Mouse (Mus musculus) kidney, adult 2 months (tissue): Measurements from ENCODE around the gene Scrg1. TPM values are rescaled to one million over a fixed set of nuclear protein-coding genes. Genes with fewer than 3 reads are reported as not detected.
"Not testable (repeated sequence)": the region's sequence is repeated elsewhere in the genome, so short reads cannot be mapped to it uniquely, and the experiment has no call there.

ENCODE experiments used
- DNase-seq: peaks from one replicate; pipeline ENCODE4 v3.0.0; 2021
- H3K27ac ChIP-seq: fragments of 200-500 bp; 2 replicates; pipeline ENCODE4 v1.5.1; 2012; ENCODE audit warnings: low read depth, low read length, control low read depth, inconsistent platforms; ENCODE audit not compliant: insufficient read depth
- H3K27me3 ChIP-seq: fragments of 200-500 bp; replicated peaks from 2 replicates; pipeline ENCODE4 v1.6.1; 2012; ENCODE audit warnings: mild to moderate bottlenecking, moderate library complexity, low read length, inconsistent platforms; ENCODE audit not compliant: control insufficient read depth, insufficient read depth
- H3K36me3 ChIP-seq: fragments of 200-500 bp; 2 replicates; pipeline ENCODE4 v1.6.1; 2012; ENCODE audit warnings: mild to moderate bottlenecking, moderate library complexity, low read length, inconsistent platforms; ENCODE audit not compliant: control insufficient read depth, insufficient read depth
- H3K4me1 ChIP-seq: fragments of 200-500 bp; 2 replicates; pipeline ENCODE4 v1.6.1; 2011; ENCODE audit warnings: low read length; ENCODE audit not compliant: control insufficient read depth, insufficient read depth
- H3K4me3 ChIP-seq: fragments of 200-500 bp; 2 replicates; pipeline ENCODE4 v1.5.1; 2011; ENCODE audit warnings: mild to moderate bottlenecking, low read depth, low read length, control low read depth; ENCODE audit not compliant: insufficient read depth
- CTCF ChIP-seq: fragments of 200-500 bp; conservative IDR thresholded peaks from 2 replicates; pipeline ENCODE4 v1.5.1; 2011; ENCODE audit warnings: low read depth, mild to moderate bottlenecking, control low read depth, low read length, moderate library complexity, mixed read lengths; ENCODE audit not compliant: insufficient read depth, insufficient read length
- POLR2A ChIP-seq: fragments of 200-500 bp; IDR thresholded peaks from one replicate; pipeline ENCODE4 v1.6.1; 2011; ENCODE audit warnings: low read depth, low read length, control low read depth
- WGBS: fragments of 180-500 bp; shearing (Covaris S2); methylation state at CpG from one replicate; pipeline ENCODE4 v1.1.7; 2018; 5-methylcytosine and 5-hydroxymethylcytosine counted together
- polyA plus RNA-seq: library from polyadenylated mRNA; depleted of rRNA; stranded (reverse); fragments of >200 nt; gene quantifications from 2 replicates; pipeline ENCODE4 v1.2.3, GENCODE M21; 2012

Scrg1 gene
- polyA plus RNA-seq, 1 experiment, result 1.2 TPM

- Histone ChIP-seq H3K36me3 (no peaks in the 10 kb centered on the region; the same call in none of the 2 replicates), H3K27me3 (no peaks in the 10 kb centered on the region), H3K4me1 (peaks cover 12% of the 10 kb centered on the region; the same call in 1 of the 2 replicates), H3K27ac (peak overlapping the region; percentile 84), H3K4me3 (no peak overlapping the region)
- TF ChIP-seq POLR2A (no peak), CTCF (no peak)
- 93% methylated on average over 1 of the region's 1 CpGs for WGBS
- no peak for DNase-seq
Observed at GRCm38 (mm10) chr8:57489366-57489765, 33.6 kb downstream of the Scrg1 start.

DNA sequence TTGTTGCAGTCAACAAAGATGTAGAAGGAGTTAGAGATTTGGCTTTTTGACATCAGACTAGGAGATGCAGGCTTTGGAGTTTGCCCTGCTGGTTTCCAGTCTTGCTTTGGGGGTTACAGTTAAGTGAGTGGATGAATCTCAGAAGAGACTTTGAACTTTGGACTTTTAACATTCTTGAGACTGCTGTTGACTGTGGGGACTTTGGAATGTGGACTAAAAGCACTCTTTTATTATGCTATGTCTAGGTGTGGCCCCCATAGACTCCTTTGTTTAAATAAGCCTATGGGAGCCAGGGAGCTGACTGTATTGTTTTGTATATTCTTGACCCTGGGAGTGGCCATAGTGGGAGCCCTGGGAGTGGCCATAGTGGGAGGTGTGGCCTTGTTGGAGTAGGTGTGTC is 34.2 kb downstream of the Scrg1 start:
- Histone ChIP-seq H3K27ac (peak overlapping the region; percentile 96), H3K36me3 (peaks cover 1% of the 10 kb centered on the region), H3K4me3 (no peak overlapping the region), H3K4me1 (peaks cover 12% of the 10 kb centered on the region; the same call in 1 of the 2 replicates), H3K27me3 (no peaks in the 10 kb centered on the region)
- TF ChIP-seq CTCF, result no peak
- TF ChIP-seq POLR2A, result no peak
- DNase-seq, result peak; percentile 88

- DNase-seq, result no peak
- WGBS, result over 99% methylated on average over 4 of the region's 4 CpGs
- no peaks in the 10 kb centered on the region for H3K27me3 ChIP-seq
- H3K4me3 ChIP-seq, result no peak overlapping the region
- H3K36me3 ChIP-seq, result peaks cover 2% of the 10 kb centered on the region
- H3K27ac ChIP-seq, result no peak overlapping the region
- no peak for TF ChIP-seq POLR2A
- H3K4me1 ChIP-seq, result peaks cover 12% of the 10 kb centered on the region; the same call in 1 of the 2 replicates
Observed at GRCm38 (mm10) chr8:57491873-57492272, 36.1 kb downstream of the Scrg1 start.

- H3K36me3 ChIP-seq, result peaks cover 2% of the 10 kb centered on the region
- 49% methylated on average over 8 of the region's 8 CpGs for WGBS
- no peaks in the 10 kb centered on the region for H3K27me3 ChIP-seq
- H3K4me1 ChIP-seq, result no peaks in the 10 kb centered on the region
- TF ChIP-seq CTCF, result no peak
- no peak for TF ChIP-seq POLR2A
- no peak overlapping the region for H3K4me3 ChIP-seq
- H3K27ac ChIP-seq, result no peak overlapping the region
- DNase-seq, result no peak
Observed at GRCm38 (mm10) chr8:57498494-57498846, 42.7 kb downstream of the Scrg1 start.

- Histone ChIP-seq H3K27ac (no peak overlapping the region), H3K4me1 (no peaks in the 10 kb centered on the region), H3K4me3 (no peak overlapping the region), H3K27me3 (no peaks in the 10 kb centered on the region), H3K36me3 (peaks cover 2% of the 10 kb centered on the region; the same call in 1 of the 2 replicates)
- TF ChIP-seq POLR2A, result no peak
- no peak for TF ChIP-seq CTCF
- 32% methylated on average over 17 of the region's 17 CpGs for WGBS
- peak; percentile 77 for DNase-seq
Observed at GRCm38 (mm10) chr8:57498847-57499511, 43.3 kb downstream of the Scrg1 start.

DNA sequence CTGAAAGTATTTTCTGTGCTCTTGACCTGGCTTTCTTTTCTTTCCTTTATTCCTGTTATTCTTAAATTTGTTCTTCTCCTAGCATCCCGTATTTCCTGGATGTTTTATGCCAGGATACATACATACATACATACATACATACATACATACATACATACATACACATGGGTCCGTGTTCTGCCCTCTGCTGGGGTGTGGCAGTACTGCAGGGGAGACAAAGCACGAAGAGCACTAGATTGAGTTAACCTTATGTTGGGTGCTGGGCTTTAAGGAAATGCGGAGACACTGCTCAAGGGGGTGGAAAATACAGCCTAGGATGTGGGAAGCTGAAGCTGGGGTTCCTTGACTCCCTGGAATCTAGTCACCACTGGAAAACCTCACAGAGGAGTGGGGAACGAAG is 47.9 kb downstream of the Scrg1 start:
- Histone ChIP-seq H3K4me3 (no peak overlapping the region), H3K27me3 (no peaks in the 10 kb centered on the region), H3K27ac (no peak overlapping the region), H3K36me3 (no peaks in the 10 kb centered on the region), H3K4me1 (no peaks in the 10 kb centered on the region)
- peak; percentile 48 for DNase-seq
- TF ChIP-seq CTCF, result peak; percentile 73
- no peak for TF ChIP-seq POLR2A
- WGBS, result 52% methylated on average over 5 of the region's 5 CpGs

DNA sequence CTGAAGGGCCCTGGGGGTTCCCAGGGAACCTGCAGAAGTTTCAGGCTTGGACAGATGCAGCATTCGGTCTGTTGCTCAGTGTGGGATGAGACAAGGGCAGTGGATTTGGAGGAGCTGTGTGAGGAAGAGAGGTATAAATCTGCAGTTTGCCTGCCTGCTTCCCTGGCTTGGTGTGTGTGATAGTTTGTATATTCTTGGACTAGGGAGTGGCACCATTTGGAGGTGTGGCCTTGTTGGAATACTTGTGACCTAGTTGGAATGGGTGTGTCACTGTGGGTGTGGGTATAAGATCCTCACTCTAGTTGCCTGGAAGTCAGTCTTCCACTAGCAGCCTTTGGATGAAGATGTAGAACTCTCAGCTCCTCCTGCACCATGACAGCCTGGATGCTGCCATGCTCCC is 49.8 kb downstream of the Scrg1 start:
- not testable (repeated sequence) for DNase-seq, H3K27ac ChIP-seq, H3K4me3 ChIP-seq, H3K27me3 ChIP-seq, H3K4me1 ChIP-seq, H3K36me3 ChIP-seq
- 83% methylated on average over 1 of the region's 1 CpGs for WGBS

GRCm38 (mm10) chr8:57507556-57508063 is 51.9 kb downstream of the Scrg1 start:
- Histone ChIP-seq H3K4me3 (no peak overlapping the region), H3K36me3 (no peaks in the 10 kb centered on the region), H3K4me1 (0 out of 2 replicates have a peak, but pooled peaks cover 3% of the 10 kb centered on the region), H3K27me3 (no peaks in the 10 kb centered on the region), H3K27ac (no peak overlapping the region)
- WGBS, result 95% methylated on average over 4 of the region's 4 CpGs
- TF ChIP-seq POLR2A (no peak), CTCF (no peak)
- no peak for DNase-seq
